Mouse (Mus musculus) CD4-positive, CD25-positive, alpha-beta regulatory T cell, adult 4 months (primary cell): Measurements from ENCODE around the gene Pou2f3. TPM values are rescaled to one million over a fixed set of nuclear protein-coding genes. Genes with fewer than 3 reads are reported as not detected.
"Not testable (repeated sequence)": the region's sequence is repeated elsewhere in the genome, so short reads cannot be mapped to it uniquely, and the experiment has no call there.

Experiments used
- ATAC-seq: one replicate; pipeline ENCODE4 v1.8.0; 2017
- polyA plus RNA-seq, 2 experiments: library from polyadenylated mRNA; unstranded; fragments of 100-300 nt; shearing (Covaris generic); gene quantifications; one replicate each; pipeline ENCODE4 v1.2.1; 2017

The Pou2f3 gene
- polyA plus RNA-seq, 2 experiments from 2014 or later = not detected

- no peak for ATAC-seq
Measured at GRCm38 (mm10) chr9:43155960-43156359, 54.2 kb downstream of the Pou2f3 start.

- ATAC-seq = no peak
Measured at GRCm38 (mm10) chr9:43151779-43152178, 58.4 kb downstream of the Pou2f3 start.

DNA sequence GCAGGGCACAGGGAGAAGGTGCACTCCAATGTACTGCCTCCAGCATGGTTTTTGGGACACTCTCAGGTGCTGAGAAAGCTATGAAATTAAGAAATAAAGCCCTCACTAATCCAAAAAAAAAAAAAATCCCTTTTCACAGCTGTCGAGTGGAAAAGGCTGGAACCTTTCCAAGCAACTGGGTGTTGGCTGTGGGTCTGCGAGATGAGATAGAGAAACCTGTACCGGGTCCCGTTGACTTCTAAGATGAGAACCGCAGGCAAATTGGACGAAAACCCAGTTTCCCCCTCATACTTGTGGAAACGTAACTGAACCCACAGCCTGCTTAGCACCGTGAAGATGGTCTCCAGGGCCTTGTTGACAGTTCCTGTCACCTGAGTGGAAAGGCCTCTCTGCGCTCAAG is 59.2 kb downstream of the Pou2f3 start:
- ATAC-seq = no peak

DNA sequence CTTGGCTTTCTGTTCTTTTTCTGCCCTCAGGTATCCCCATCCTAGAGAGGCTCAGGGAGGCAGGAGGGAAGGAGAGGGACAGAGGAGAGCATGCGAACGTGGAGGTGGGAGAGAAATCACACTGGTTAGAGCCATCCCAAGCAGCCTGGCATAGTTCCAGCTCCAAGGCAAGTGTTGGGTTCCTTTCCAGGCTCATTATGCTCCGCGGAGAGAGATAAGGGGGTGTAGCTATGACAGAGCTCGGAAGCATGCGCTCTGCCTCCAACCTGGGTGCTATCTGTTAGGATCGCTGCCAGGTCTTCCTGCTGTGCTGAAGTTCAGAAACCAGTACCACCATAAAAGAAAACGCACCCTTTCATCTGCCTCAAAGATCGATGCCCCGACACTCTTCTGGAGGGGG is 60.1 kb downstream of the Pou2f3 start:
- no peak for ATAC-seq

DNA sequence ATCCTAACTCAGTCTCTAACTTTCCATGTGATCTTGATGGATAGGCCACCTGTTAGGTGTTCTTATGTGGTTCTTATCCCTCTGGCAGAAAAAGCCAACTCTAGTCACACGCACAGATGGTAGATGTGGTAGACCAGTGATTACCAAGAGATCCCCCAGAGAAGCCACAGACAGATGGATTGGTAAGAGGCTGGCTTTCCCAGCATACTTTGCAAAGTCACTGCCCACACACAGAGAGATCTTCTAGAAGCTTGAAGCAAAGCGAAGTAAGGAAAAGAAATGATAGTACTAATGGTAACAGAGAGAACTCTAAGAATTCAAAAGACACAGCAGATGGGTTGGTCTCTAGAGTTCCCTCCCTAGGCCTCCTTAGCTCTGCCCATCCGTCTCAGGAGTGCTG is 60.7 kb downstream of the Pou2f3 start:
- ATAC-seq = no peak

DNA sequence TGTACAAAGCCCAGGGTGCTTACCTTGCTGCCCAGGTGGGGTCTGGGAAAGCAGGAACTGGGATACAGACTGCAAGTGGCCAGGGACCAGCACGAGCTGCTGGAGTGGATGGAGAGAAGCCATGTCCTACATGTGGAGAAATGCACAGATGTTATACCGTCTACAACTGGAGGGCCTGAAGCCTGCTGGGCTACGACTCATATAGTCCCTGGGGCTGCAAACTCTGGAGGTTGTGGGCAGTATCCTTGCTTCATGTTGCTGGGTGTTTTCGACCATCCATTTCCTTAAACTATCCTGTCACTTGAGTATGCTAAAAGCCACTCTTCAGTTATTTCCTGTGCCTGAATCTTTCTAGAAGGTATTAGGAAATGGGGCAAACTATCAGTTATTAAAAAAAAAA is 65.0 kb downstream of the Pou2f3 start:
- no peak for ATAC-seq

DNA sequence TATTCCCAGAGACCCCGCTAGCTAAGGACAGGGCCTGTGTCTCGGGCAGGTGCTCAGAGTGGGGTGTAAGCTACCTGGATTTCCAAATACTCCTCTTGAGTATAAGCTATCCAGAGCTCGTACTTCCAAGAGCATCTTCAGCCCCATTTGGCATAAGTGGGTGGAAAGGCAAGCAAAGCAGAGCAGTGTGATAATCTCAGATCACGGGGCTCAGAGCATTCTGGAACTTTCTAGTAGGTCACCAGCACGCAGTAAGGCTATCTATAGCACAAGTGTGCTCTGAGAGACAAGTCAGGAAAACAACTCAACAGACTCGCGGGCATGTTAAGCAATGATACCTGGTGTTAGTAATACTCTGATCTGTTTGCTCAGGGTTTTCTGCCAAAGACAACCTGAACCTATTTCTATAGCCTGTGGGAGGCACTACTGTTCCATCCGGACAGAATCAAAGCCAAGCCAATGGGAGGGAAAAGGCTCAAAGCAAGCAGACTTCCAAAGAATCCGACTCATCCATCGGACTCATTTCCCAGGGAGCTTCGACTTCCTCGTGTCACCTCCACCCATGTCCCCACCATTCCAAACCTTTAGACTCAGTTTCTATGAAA is 65.9 kb downstream of the Pou2f3 start:
- no peak for ATAC-seq

DNA sequence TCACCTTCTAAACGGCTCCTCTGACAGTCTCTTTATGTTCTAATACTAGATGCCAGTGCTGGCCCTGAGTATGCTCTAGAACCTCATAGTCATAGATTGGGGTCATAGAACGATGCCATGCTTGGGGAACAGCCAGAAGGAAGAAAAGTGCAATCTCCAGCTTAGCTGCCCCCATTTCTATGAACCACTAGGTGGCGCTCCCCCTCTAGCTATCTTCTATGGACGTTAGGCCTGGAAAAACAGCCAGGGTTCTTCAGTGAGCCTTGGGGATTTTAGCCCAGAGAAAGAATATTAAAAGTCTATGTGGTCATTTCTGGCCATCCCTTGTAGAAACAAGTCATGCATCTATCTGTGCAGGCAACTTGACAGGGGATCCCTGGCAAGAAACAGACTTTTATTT is 68.3 kb downstream of the Pou2f3 start:
- ATAC-seq = no peak

- no peak for ATAC-seq
Measured at GRCm38 (mm10) chr9:43133525-43133924, 76.6 kb downstream of the Pou2f3 start.

DNA sequence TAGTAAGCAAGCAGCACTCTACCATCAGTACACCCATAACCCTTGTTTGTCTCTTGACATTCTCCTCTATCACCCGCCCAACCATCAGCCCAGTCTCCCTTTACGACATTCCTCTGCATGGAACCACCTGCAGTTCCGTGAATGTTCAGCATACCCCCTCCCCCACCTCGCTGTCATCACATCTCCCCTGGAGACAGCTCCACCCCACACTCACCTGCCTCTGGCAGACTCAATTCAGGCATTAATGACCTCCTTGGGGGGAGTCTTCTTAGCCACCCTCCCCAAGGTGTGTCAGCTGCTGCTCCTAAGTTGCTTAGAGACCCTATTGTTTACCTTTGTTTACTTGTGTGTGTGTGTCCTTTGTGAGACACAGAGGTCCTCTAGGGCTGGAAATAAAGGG is 77.8 kb downstream of the Pou2f3 start:
- no peak for ATAC-seq

DNA sequence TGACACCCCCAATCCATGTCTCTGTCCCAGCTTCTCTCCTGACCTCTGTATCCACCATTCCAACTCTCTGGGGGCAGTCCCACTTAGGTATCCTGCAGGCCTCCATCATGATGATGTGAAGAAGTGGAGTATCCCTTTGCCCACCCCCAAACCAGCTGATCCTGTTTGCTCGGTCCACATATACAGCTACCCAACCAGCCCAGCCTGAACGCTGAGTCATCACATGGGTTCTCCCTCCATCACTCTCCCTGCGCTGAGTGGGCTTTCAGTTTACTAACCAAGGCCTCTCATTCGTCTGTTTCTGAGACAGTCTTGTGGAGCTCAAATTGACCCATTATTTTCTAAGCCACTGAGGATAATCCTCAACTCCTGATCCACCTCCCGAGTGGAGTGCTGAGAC is 78.2 kb downstream of the Pou2f3 start:
- ATAC-seq = no peak

GRCm38 (mm10) chr9:43130684-43131083 is 79.5 kb downstream of the Pou2f3 start:
- no peak for ATAC-seq

- ATAC-seq = no peak
Measured at GRCm38 (mm10) chr9:43127101-43127787, 82.9 kb downstream of the Pou2f3 start.

DNA sequence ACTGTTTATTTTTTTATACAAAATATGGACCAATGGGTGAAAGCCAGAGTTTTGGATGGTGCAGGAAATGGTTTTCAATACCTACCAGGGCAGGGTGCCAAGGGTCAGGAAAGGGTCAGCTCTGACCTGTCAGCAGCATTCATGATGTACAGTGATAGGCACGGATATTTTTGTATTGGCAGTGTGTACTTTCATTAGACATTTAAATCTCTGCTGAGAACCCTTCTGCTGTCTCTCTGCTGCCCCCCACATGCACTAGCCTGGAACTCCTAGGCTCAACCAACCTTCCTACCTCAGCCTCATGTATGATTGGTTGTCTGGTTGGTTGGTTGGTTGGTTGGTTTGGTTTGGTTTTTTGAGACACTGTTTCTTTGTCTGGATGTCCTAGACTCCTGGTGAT is 87.8 kb downstream of the Pou2f3 start:
- ATAC-seq = no peak

DNA sequence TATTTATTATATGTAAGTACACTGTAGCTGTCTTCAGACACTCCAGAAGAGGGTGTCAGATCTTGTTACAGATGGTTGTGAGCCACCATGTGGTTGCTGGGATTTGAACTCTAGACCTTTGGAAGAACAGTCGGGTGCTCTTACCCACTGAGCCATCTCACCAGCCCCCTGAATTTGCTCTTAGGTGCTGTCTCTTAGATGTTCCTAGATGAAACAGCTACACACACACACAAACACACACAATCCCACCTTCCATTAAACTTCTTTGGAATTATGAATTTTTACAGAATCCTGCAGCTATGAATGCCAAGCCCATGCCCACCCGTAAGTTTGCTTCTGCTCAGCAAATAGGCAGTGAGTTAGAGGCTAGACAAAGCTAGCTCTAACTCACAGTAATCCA is 88.2 kb downstream of the Pou2f3 start:
- not testable (repeated sequence) for ATAC-seq

GRCm38 (mm10) chr9:43116997-43117336 is 93.2 kb downstream of the Pou2f3 start:
- no peak for ATAC-seq

- peak; percentile 99 for ATAC-seq
Measured at GRCm38 (mm10) chr9:43116134-43116996, 93.8 kb downstream of the Pou2f3 start, which contains the start of gene Tmem136. TSS of gene Tmem136 (minus strand) at chr9:43116570.

DNA sequence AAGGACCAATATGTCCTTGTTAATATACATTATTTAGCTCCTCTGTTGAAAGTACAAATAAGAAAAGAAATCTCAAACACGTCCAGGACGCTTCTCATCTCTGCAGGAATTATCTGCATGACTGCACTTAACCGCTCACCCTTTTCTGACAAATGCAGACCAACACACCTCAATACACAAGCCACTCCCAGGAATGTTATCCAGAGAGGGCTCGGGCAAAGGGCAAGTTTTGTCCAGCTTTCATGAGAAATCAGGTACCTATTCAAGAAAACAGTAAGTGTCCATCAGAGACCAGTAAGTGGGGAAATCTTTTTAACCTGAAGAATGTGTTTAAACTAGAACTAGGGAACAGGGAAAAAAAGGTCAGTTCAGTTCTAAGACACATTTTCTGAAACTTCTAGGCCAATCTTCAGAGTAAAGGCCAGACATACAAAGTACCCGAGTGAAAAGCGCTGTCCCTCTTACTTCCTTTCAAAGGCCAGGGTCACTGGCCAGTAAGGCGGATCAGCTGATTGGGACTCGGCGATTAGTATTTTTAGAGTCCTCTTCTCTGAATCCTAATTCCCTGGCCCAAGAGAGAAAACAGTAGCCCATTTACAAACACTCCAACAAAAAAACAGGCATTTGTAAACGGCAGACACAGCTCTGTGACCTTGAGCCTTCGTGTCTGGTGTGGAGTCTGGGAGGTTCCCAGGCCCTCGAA is 94.6 kb downstream of the Pou2f3 start:
- ATAC-seq = no peak

- ATAC-seq = no peak
Measured at GRCm38 (mm10) chr9:43114833-43115232, 95.3 kb downstream of the Pou2f3 start.

DNA sequence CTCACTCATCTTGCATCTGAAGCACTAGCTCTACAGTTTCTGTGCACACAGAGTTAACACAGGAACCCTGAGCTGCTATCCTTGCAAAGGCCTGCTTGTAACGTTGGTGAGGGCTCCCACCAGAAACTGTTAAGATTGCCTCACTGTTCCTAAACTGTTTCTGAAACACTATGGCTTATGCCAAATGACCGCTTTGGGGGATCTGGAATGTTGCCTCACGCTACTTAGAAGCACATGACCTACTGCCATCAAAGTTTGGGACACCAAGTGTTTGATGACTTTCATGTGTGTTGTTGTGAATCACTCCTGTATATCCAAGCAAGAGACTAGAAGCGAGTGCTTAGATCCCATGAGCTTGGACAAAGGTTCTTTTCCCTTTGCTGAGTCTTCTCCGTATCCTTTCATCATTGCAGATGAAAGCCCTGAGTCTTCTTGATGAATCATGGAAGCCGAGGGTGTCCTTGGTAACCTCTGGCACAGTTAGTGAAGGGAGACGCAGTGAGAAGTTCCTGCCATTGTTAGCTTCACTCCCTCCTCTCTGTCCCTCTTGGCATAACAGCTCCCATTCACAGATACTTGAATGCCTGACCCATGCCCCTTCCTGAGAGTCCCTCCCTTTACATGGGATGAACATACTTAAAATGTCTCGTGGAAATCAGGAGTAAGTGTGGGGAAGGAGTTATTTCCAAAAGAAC is 99.7 kb downstream of the Pou2f3 start:
- ATAC-seq = no peak

DNA sequence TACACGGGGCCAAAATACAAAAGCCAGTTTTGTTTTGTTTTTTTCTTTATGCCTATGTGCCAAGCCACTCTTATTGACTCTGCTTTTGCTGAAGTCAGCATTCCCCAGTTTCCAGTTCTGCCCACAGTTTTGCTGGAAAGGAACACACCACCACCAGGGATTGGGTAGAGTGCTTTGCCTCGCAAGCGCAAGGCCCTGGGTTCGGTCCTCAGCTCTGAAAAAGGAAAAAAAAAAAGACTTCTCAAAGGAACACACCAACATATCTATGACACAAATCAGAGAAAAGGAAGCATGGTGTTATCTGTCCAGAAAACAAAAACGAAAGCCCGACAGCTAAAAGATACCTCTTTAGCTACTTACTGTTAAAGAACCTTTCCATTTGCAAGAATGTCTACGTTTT is 101.0 kb downstream of the Pou2f3 start:
- no peak for ATAC-seq

GRCm38 (mm10) chr9:43108721-43109120 is 101.4 kb downstream of the Pou2f3 start:
- ATAC-seq = no peak

- no peak for ATAC-seq
Measured at GRCm38 (mm10) chr9:43108081-43108480, 102.1 kb downstream of the Pou2f3 start.
